Mouse (Mus musculus): Measurements from ENCODE around the gene Mrpl1. TPM values are rescaled to one million over a fixed set of nuclear protein-coding genes. Genes with fewer than 3 reads are reported as not detected.

Gene Mrpl1
- polyA plus RNA-seq, 1 experiment, result 2.7 TPM

- no peak for DNase-seq
These were observed 9.4 kb downstream of the Mrpl1 start for GRCm38 (mm10) chr5:96218648-96219047.

DNA sequence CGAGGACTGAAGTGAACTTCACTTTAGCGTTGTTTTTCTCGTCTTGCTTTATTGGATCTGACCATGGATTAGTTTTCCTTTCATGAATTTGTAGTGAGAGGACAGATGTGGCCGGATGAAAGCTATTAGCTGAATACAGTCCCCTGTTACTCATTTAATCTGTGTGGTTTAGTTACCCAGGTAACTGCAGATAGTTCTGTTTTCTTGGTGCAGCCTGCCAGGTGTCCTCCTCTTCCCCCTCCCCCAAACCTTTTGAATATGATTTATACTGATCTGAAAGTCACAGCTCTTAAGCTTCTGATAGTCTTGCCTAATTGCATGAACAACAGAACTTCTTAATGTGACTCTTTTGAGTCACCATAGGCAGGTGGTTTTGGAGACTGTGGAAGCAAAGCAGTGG is 10.2 kb downstream of the Mrpl1 start:
- no peak for DNase-seq
- WGBS, result 26% methylated on average over 4 of the region's 4 CpGs

More at GRCm38 (mm10) chr5:96218648-96219047, 9.4 kb downstream of the Mrpl1 start:
- no peaks in the 10 kb centered on the region for H3K36me3 ChIP-seq (ENCODE audit: control insufficient read depth, insufficient read depth, low read length)
- peaks cover 23% of the 10 kb centered on the region for H3K4me1 ChIP-seq (replicated peaks; ENCODE audit: control insufficient read depth, insufficient read depth, low read length)
- WGBS, result 57% methylated on average over 3 of the region's 3 CpGs
- TF ChIP-seq POLR2A (IDR thresholded peaks at IDR 0.05; ENCODE audit: control insufficient read depth, extremely low read depth, insufficient read depth, low read length, poor library complexity) (no peak), CTCF (IDR thresholded peaks at IDR 0.05; ENCODE audit: borderline replicate concordance, control insufficient read depth, extremely low read depth, insufficient read depth, low read length, poor library complexity) (no peak)
- no peaks in the 10 kb centered on the region for H3K27me3 ChIP-seq (ENCODE audit: control insufficient read depth, insufficient read depth, low read length)
- H3K27ac ChIP-seq (ENCODE audit: control insufficient read depth, insufficient read depth, low read length), result peak overlapping the region; percentile 12; the same call in 1 of the 2 replicates
- no peak overlapping the region for H3K4me3 ChIP-seq (ENCODE audit: control insufficient read depth, insufficient read depth, low read length)

GRCm38 (mm10) chr5:96221298-96221697 is 12.0 kb downstream of the Mrpl1 start:
- H3K4me3 ChIP-seq (ENCODE audit: control insufficient read depth, insufficient read depth, low read length), result no peak overlapping the region
- H3K36me3 ChIP-seq (ENCODE audit: control insufficient read depth, insufficient read depth, low read length), result peaks cover 14% of the 10 kb centered on the region
- no peaks in the 10 kb centered on the region for H3K27me3 ChIP-seq (ENCODE audit: control insufficient read depth, insufficient read depth, low read length)
- H3K4me1 ChIP-seq (replicated peaks; ENCODE audit: control insufficient read depth, insufficient read depth, low read length), result peaks cover 23% of the 10 kb centered on the region
- TF ChIP-seq CTCF (IDR thresholded peaks at IDR 0.05; ENCODE audit: borderline replicate concordance, control insufficient read depth, extremely low read depth, insufficient read depth, low read length, poor library complexity), result no peak
- no peak for TF ChIP-seq POLR2A (IDR thresholded peaks at IDR 0.05; ENCODE audit: control insufficient read depth, extremely low read depth, insufficient read depth, low read length, poor library complexity)
- no peak overlapping the region for H3K27ac ChIP-seq (ENCODE audit: control insufficient read depth, insufficient read depth, low read length)
- 7% methylated on average over 1 of the region's 1 CpGs for WGBS
- no peak for DNase-seq

More for the DNA sequence above, 10.2 kb downstream of the Mrpl1 start:
- TF ChIP-seq CTCF (IDR thresholded peaks at IDR 0.05; ENCODE audit: borderline replicate concordance, control insufficient read depth, extremely low read depth, insufficient read depth, low read length, poor library complexity) (no peak), POLR2A (IDR thresholded peaks at IDR 0.05; ENCODE audit: control insufficient read depth, extremely low read depth, insufficient read depth, low read length, poor library complexity) (no peak)
- no peak overlapping the region for H3K4me3 ChIP-seq (ENCODE audit: control insufficient read depth, insufficient read depth, low read length)
- peaks cover 23% of the 10 kb centered on the region for H3K4me1 ChIP-seq (replicated peaks; ENCODE audit: control insufficient read depth, insufficient read depth, low read length)
- no peaks in the 10 kb centered on the region for H3K27me3 ChIP-seq (ENCODE audit: control insufficient read depth, insufficient read depth, low read length)
- H3K36me3 ChIP-seq (ENCODE audit: control insufficient read depth, insufficient read depth, low read length), result peaks cover 4% of the 10 kb centered on the region
- H3K27ac ChIP-seq (ENCODE audit: control insufficient read depth, insufficient read depth, low read length), result no peak overlapping the region

GRCm38 (mm10) chr5:96221812-96222585 is 12.7 kb downstream of the Mrpl1 start:
- no peak for DNase-seq
- H3K36me3 ChIP-seq (ENCODE audit: control insufficient read depth, insufficient read depth, low read length), result peaks cover 17% of the 10 kb centered on the region
- TF ChIP-seq POLR2A (IDR thresholded peaks at IDR 0.05; ENCODE audit: control insufficient read depth, extremely low read depth, insufficient read depth, low read length, poor library complexity), result no peak
- no peak for TF ChIP-seq CTCF (IDR thresholded peaks at IDR 0.05; ENCODE audit: borderline replicate concordance, control insufficient read depth, extremely low read depth, insufficient read depth, low read length, poor library complexity)
- H3K27ac ChIP-seq (ENCODE audit: control insufficient read depth, insufficient read depth, low read length), result no peak overlapping the region
- 45% methylated on average over 5 of the region's 5 CpGs for WGBS
- no peaks in the 10 kb centered on the region for H3K27me3 ChIP-seq (ENCODE audit: control insufficient read depth, insufficient read depth, low read length)
- peaks cover 21% of the 10 kb centered on the region for H3K4me1 ChIP-seq (replicated peaks; ENCODE audit: control insufficient read depth, insufficient read depth, low read length)
- H3K4me3 ChIP-seq (ENCODE audit: control insufficient read depth, insufficient read depth, low read length), result no peak overlapping the region

- H3K4me1 ChIP-seq (replicated peaks; ENCODE audit: control insufficient read depth, insufficient read depth, low read length), result peaks cover 19% of the 10 kb centered on the region
These were observed 13.7 kb downstream of the Mrpl1 start for GRCm38 (mm10) chr5:96222964-96223363.

GRCm38 (mm10) chr5:96226490-96226889 is 17.2 kb downstream of the Mrpl1 start:
- no peak overlapping the region for H3K27ac ChIP-seq (ENCODE audit: control insufficient read depth, insufficient read depth, low read length)
- WGBS, result 95% methylated on average over 8 of the region's 8 CpGs
- H3K36me3 ChIP-seq (ENCODE audit: control insufficient read depth, insufficient read depth, low read length), result peaks cover 20% of the 10 kb centered on the region
- H3K27me3 ChIP-seq (ENCODE audit: control insufficient read depth, insufficient read depth, low read length), result no peaks in the 10 kb centered on the region
- H3K4me1 ChIP-seq (replicated peaks; ENCODE audit: control insufficient read depth, insufficient read depth, low read length), result peaks cover 3% of the 10 kb centered on the region
- no peak for DNase-seq
- TF ChIP-seq POLR2A (IDR thresholded peaks at IDR 0.05; ENCODE audit: control insufficient read depth, extremely low read depth, insufficient read depth, low read length, poor library complexity), result no peak
- TF ChIP-seq CTCF (IDR thresholded peaks at IDR 0.05; ENCODE audit: borderline replicate concordance, control insufficient read depth, extremely low read depth, insufficient read depth, low read length, poor library complexity), result no peak
- no peak overlapping the region for H3K4me3 ChIP-seq (ENCODE audit: control insufficient read depth, insufficient read depth, low read length)

More at GRCm38 (mm10) chr5:96222964-96223363, 13.7 kb downstream of the Mrpl1 start:
- no peak for DNase-seq
- TF ChIP-seq CTCF (IDR thresholded peaks at IDR 0.05; ENCODE audit: borderline replicate concordance, control insufficient read depth, extremely low read depth, insufficient read depth, low read length, poor library complexity), result no peak
- H3K36me3 ChIP-seq (ENCODE audit: control insufficient read depth, insufficient read depth, low read length), result peaks cover 17% of the 10 kb centered on the region
- no peak overlapping the region for H3K4me3 ChIP-seq (ENCODE audit: control insufficient read depth, insufficient read depth, low read length)
- 95% methylated on average over 3 of the region's 3 CpGs for WGBS
- H3K27ac ChIP-seq (ENCODE audit: control insufficient read depth, insufficient read depth, low read length), result no peak overlapping the region
- H3K27me3 ChIP-seq (ENCODE audit: control insufficient read depth, insufficient read depth, low read length), result no peaks in the 10 kb centered on the region

Measured in thymus, adult 2 months (tissue).